Mouse (Mus musculus) limb, embryonic 14.5 days (tissue): ENCODE data around the gene Arhgap15. TPM values are rescaled to one million over a fixed set of nuclear protein-coding genes. Genes with fewer than 3 reads are reported as not detected.

Experiments used
- ATAC-seq: fragments of 200-750 bp; cut with Nextera tagmentation; 2 replicates; pipeline ENCODE4 v1.8.0; 2017; ENCODE audit warnings: low read depth, moderate number of reproducible peaks, moderate TSS enrichment; ENCODE audit not compliant: low FRiP score
- DNase-seq: peaks from one replicate; pipeline ENCODE4 v3.0.0-alpha.2; 2015; ENCODE audit warnings: low spot score
- H3K27ac ChIP-seq: fragments of 300-500 bp; sonication (generic); replicated peaks from 2 replicates; pipeline ENCODE4 v1.5.1; 2014; ENCODE audit warnings: low read depth, mild to moderate bottlenecking, low read length, moderate library complexity, mixed read lengths
- H3K27me3 ChIP-seq: fragments of 300-500 bp; sonication (generic); 2 replicates; pipeline ENCODE4 v1.6.1; 2014; ENCODE audit warnings: low read length, mixed read lengths; ENCODE audit not compliant: control insufficient read depth, insufficient read depth
- H3K36me3 ChIP-seq: fragments of 300-500 bp; sonication (generic); 2 replicates; pipeline ENCODE4 v1.6.1; 2014; ENCODE audit warnings: mild to moderate bottlenecking, low read length, moderate library complexity, mixed read lengths; ENCODE audit not compliant: control insufficient read depth, insufficient read depth
- H3K4me1 ChIP-seq: fragments of 300-500 bp; sonication (generic); 2 replicates; pipeline ENCODE4 v1.6.1; 2014; ENCODE audit warnings: antibody characterized with exemption, low read length, mixed read lengths; ENCODE audit not compliant: control insufficient read depth, insufficient read depth
- H3K4me2 ChIP-seq: fragments of 300-500 bp; sonication (generic); replicated peaks from 2 replicates; pipeline ENCODE4 v1.6.1; 2014; ENCODE audit warnings: low read depth, mild to moderate bottlenecking, low read length, moderate library complexity; ENCODE audit not compliant: severe bottlenecking
- H3K4me3 ChIP-seq: fragments of 300-500 bp; sonication (generic); replicated peaks from 2 replicates; pipeline ENCODE4 v1.5.1; 2014; ENCODE audit warnings: low read length
- H3K9ac ChIP-seq: fragments of 300-500 bp; sonication (generic); 2 replicates; pipeline ENCODE4 v1.6.1; 2014; ENCODE audit warnings: mild to moderate bottlenecking, low read depth, low read length, moderate library complexity; ENCODE audit not compliant: severe bottlenecking
- H3K9me3 ChIP-seq: fragments of 300-500 bp; sonication (generic); 2 replicates; pipeline ENCODE4 v1.6.1; 2016; ENCODE audit warnings: low read length; ENCODE audit not compliant: control insufficient read depth
- POLR2A ChIP-seq: fragments of 200-500 bp; IDR thresholded peaks from 2 replicates; pipeline ENCODE4 v1.8.0; 2012; ENCODE audit warnings: inconsistent platforms, mild to moderate bottlenecking, moderate library complexity, borderline replicate concordance; ENCODE audit not compliant: insufficient read depth, insufficient read length; ENCODE audit errors: extremely low read depth
- WGBS: fragments of 180-500 bp; shearing (Covaris S2); extraction: QIAGEN DNeasy Blood & Tissue Kit; methylation state at CpG from one replicate; pipeline ENCODE4 v1.1.7; 2014; 5-methylcytosine and 5-hydroxymethylcytosine counted together
- polyA plus RNA-seq, 2 experiments: library from polyadenylated mRNA; depleted of rRNA in 1 of 2; stranded (reverse) in 1 of 2; unstranded in 1 of 2; fragments of >200 nt; fragmentation: Nextera tagmentation in 1 of 2; extraction: Ambion mirVana in 1 of 2; gene quantifications; 2 replicates each; pipeline versions ENCODE4 v1.2.1 to v1.2.3; 2012 to 2014

Gene Arhgap15
- polyA plus RNA-seq, 2 experiments: 1.4 to 2.9 TPM

- Histone ChIP-seq H3K27ac (no peak overlapping the region), H3K4me3 (no peak overlapping the region), H3K36me3 (no peaks in the 10 kb centered on the region), H3K27me3 (no peaks in the 10 kb centered on the region), H3K9me3 (no peaks in the 10 kb centered on the region), H3K4me1 (no peaks in the 10 kb centered on the region), H3K9ac (no peak overlapping the region), H3K4me2 (no peak overlapping the region)
- WGBS: 47% methylated on average over 3 of the region's 3 CpGs
- no peak for TF ChIP-seq POLR2A
- DNase-seq (peak; percentile 9), ATAC-seq (no peak)
Measured at GRCm38 (mm10) chr2:43851195-43851594, 102.6 kb downstream of the Arhgap15 start.

DNA sequence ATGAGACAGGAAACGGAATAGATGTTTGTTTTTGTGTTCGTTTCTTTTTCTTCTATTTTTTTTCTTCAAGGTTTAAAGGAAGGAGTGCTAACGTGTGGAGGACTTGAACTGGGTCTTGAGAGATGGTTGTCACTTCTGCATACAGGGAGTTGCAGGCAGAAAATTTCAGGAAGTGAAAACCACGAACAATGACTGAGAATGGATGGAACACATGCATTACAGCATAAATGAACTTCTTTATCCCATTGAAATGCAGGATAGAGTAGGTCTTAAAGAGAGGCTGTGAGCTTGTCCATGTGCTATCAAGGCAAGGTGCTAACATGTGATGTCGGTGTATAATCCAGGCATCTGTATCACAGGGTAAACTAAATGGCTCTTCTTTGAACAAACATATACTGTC is 114.1 kb downstream of the Arhgap15 start:
- Histone ChIP-seq H3K27ac (no peak overlapping the region), H3K9ac (no peak overlapping the region), H3K4me2 (no peak overlapping the region), H3K36me3 (no peaks in the 10 kb centered on the region), H3K4me3 (no peak overlapping the region), H3K9me3 (no peaks in the 10 kb centered on the region), H3K4me1 (no peaks in the 10 kb centered on the region), H3K27me3 (no peaks in the 10 kb centered on the region)
- WGBS: 80% methylated on average over 5 of the region's 5 CpGs
- DNase-seq: no peak
- no peak for TF ChIP-seq POLR2A
- ATAC-seq: no peak

DNA sequence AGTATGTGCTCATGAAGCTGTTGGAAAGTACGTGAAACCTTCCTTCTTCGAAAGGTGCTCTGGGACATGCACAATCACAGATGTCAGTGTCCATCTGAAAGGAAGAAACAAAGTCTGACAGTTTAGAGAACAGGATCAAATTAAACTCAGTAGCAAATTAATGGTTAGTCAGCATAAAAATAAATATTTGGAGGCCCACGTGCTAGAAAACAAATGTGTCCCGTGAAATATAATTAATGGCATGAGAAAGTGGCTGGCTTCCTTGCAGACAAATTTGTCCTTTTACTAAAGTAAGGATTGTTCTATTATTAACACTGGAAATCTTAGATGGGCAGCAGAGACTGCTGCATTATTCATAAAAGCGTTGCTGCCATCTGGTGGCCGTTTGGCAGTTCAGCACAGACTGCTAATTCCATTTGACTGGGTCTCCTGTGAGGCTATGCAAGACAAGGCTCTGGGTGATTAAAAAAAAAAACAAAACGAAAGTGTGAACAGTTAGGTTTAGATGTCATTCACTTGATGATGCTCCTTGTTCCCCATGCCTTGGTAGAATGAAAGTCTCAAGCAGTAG is 153.9 kb downstream of the Arhgap15 start:
- Histone ChIP-seq H3K4me1 (no peaks in the 10 kb centered on the region), H3K9me3 (no peaks in the 10 kb centered on the region), H3K4me3 (no peak overlapping the region), H3K27ac (no peak overlapping the region), H3K4me2 (no peak overlapping the region), H3K9ac (no peak overlapping the region), H3K27me3 (no peaks in the 10 kb centered on the region), H3K36me3 (no peaks in the 10 kb centered on the region)
- no peak for TF ChIP-seq POLR2A
- ATAC-seq: 0 out of 2 replicates have a peak, but pooled peaks have one; percentile 53
- peak; percentile 89 for DNase-seq
- 22% methylated on average over 7 of the region's 7 CpGs for WGBS

DNA sequence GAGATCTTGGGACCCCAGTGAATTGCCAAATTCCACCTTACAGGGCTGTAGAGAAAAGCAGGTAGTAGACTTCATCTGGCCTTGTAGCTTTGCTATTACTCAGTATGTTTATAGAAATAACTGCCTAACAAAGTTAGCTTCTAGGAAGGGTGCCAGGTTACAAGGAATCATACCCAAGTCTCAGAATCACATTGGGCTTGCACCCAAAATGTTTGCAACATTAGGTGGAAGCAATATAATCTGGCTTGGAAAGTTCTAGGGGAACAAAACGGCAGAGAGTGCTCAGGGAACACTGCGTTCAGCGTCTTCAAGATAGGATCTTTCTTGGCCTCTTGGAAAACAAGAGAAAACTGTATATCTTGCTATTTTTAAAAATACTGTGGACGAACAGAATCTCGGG is 158.9 kb downstream of the Arhgap15 start:
- no peaks in the 10 kb centered on the region for H3K27me3 ChIP-seq
- DNase-seq (peak; percentile 37), ATAC-seq (no peak)
- no peak overlapping the region for H3K9ac ChIP-seq
- 81% methylated on average over 5 of the region's 5 CpGs for WGBS
- H3K9me3 ChIP-seq: no peaks in the 10 kb centered on the region
- TF ChIP-seq POLR2A: no peak
- H3K4me3 ChIP-seq: no peak overlapping the region
- no peaks in the 10 kb centered on the region for H3K36me3 ChIP-seq
- H3K4me2 ChIP-seq: no peak overlapping the region
- no peak overlapping the region for H3K27ac ChIP-seq
- H3K4me1 ChIP-seq: no peaks in the 10 kb centered on the region

- no peaks in the 10 kb centered on the region for H3K4me1 ChIP-seq
Measured at GRCm38 (mm10) chr2:43914104-43914503, 165.5 kb downstream of the Arhgap15 start.

GRCm38 (mm10) chr2:43923863-43924340 is 175.3 kb downstream of the Arhgap15 start:
- Histone ChIP-seq H3K27ac (no peak overlapping the region), H3K9ac (no peak overlapping the region), H3K9me3 (no peaks in the 10 kb centered on the region), H3K4me3 (no peak overlapping the region), H3K4me1 (no peaks in the 10 kb centered on the region), H3K27me3 (no peaks in the 10 kb centered on the region), H3K36me3 (no peaks in the 10 kb centered on the region), H3K4me2 (no peak overlapping the region)
- TF ChIP-seq POLR2A: no peak
- DNase-seq (no peak), ATAC-seq (no peak)
- 92% methylated on average over 5 of the region's 5 CpGs for WGBS

More at GRCm38 (mm10) chr2:43914104-43914503, 165.5 kb downstream of the Arhgap15 start:
- H3K9ac ChIP-seq: no peak overlapping the region
- H3K9me3 ChIP-seq: no peaks in the 10 kb centered on the region
- H3K4me3 ChIP-seq: no peak overlapping the region
- no peak overlapping the region for H3K4me2 ChIP-seq
- no peak for DNase-seq
- no peak for ATAC-seq
- no peaks in the 10 kb centered on the region for H3K27me3 ChIP-seq
- WGBS: 83% methylated on average over 6 of the region's 6 CpGs
- H3K27ac ChIP-seq: no peak overlapping the region
- H3K36me3 ChIP-seq: no peaks in the 10 kb centered on the region
- no peak for TF ChIP-seq POLR2A
